Mouse (Mus musculus) kidney, embryonic 14.5 days (tissue): Measurements from ENCODE around the gene Osgep. TPM values are rescaled to one million over a fixed set of nuclear protein-coding genes. Genes with fewer than 3 reads are reported as not detected.
"Not testable (repeated sequence)": the region's sequence is repeated elsewhere in the genome, so short reads cannot be mapped to it uniquely, and the experiment has no call there.

Source experiments
- ATAC-seq: fragments of 200-750 bp; cut with Nextera tagmentation; 2 replicates; pipeline ENCODE4 v1.8.0; 2017; ENCODE audit warnings: moderate number of reproducible peaks, mild to moderate bottlenecking, moderate TSS enrichment, moderate library complexity; ENCODE audit not compliant: low FRiP score, low TSS enrichment
- H3K27ac ChIP-seq: fragments of 300-500 bp; sonication (generic); 2 replicates; pipeline ENCODE4 v1.5.1; 2014; ENCODE audit warnings: low read depth, mild to moderate bottlenecking, low read length, moderate library complexity, mixed read lengths
- H3K27me3 ChIP-seq: fragments of 300-500 bp; sonication (generic); 2 replicates; pipeline ENCODE4 v1.6.1; 2014; ENCODE audit warnings: mild to moderate bottlenecking, low read length; ENCODE audit not compliant: control insufficient read depth, insufficient read depth
- H3K36me3 ChIP-seq: fragments of 300-500 bp; sonication (generic); 2 replicates; pipeline ENCODE4 v1.6.1; 2014; ENCODE audit warnings: low read length, mixed read lengths; ENCODE audit not compliant: control insufficient read depth, insufficient read depth
- H3K4me1 ChIP-seq: fragments of 300-500 bp; sonication (generic); 2 replicates; pipeline ENCODE4 v1.6.1; 2014; ENCODE audit warnings: low read length, mixed read lengths; ENCODE audit not compliant: control insufficient read depth, insufficient read depth
- H3K4me2 ChIP-seq: fragments of 300-500 bp; sonication (generic); replicated peaks from 2 replicates; pipeline ENCODE4 v1.6.1; 2014; ENCODE audit warnings: low read depth, mild to moderate bottlenecking, low read length
- H3K4me3 ChIP-seq: fragments of 300-500 bp; sonication (generic); 2 replicates; pipeline ENCODE4 v1.5.1; 2014; ENCODE audit warnings: mild to moderate bottlenecking, low read length
- H3K9ac ChIP-seq: fragments of 300-500 bp; sonication (generic); 2 replicates; pipeline ENCODE4 v1.6.1; 2014; ENCODE audit warnings: low read depth, mild to moderate bottlenecking, low read length, moderate library complexity
- H3K9me3 ChIP-seq: fragments of 300-500 bp; sonication (generic); 2 replicates; pipeline ENCODE4 v1.6.1; 2016; ENCODE audit warnings: low read length; ENCODE audit not compliant: control insufficient read depth
- WGBS: fragments of 180-500 bp; shearing (Covaris S2); extraction: QIAGEN DNeasy Blood & Tissue Kit; methylation state at CpG from one replicate; pipeline ENCODE4 v1.1.7; 2014; 5-methylcytosine and 5-hydroxymethylcytosine counted together
- polyA plus RNA-seq: library from polyadenylated mRNA; unstranded; fragments of >200 nt; fragmentation: Nextera tagmentation; extraction: Ambion mirVana; gene quantifications from 2 replicates; pipeline ENCODE4 v1.2.1, GENCODE M21; 2014

Gene Osgep
- polyA plus RNA-seq, 1 experiment from 2014 or later: 168 TPM

GRCm38 (mm10) chr14:50957146-50957545, 32.5 kb upstream of the Osgep start:
- 52% methylated on average over 3 of the region's 3 CpGs for WGBS
- not testable (repeated sequence) for H3K27me3 ChIP-seq, H3K4me2 ChIP-seq, H3K4me1 ChIP-seq, H3K4me3 ChIP-seq, H3K27ac ChIP-seq, H3K9me3 ChIP-seq, ATAC-seq, H3K36me3 ChIP-seq, H3K9ac ChIP-seq

GRCm38 (mm10) chr14:50956724-50957123, 32.0 kb upstream of the Osgep start:
- 71% methylated on average over 6 of the region's 6 CpGs for WGBS
- H3K36me3 ChIP-seq, H3K27ac ChIP-seq, H3K9ac ChIP-seq, H3K9me3 ChIP-seq, H3K4me3 ChIP-seq, ATAC-seq, H3K27me3 ChIP-seq, H3K4me2 ChIP-seq, H3K4me1 ChIP-seq: not testable (repeated sequence)

- H3K9ac ChIP-seq, H3K9me3 ChIP-seq, H3K4me3 ChIP-seq, H3K27me3 ChIP-seq, H3K27ac ChIP-seq, H3K4me1 ChIP-seq: not testable (repeated sequence)
- Histone ChIP-seq H3K4me2 (peak within 1 kb of the TSS; percentile 31), H3K36me3 (peaks cover 10% of the 10 kb centered on the region)
- WGBS: 7% methylated on average over 19 of the region's 19 CpGs
- peak; percentile 84 for ATAC-seq
These were observed 31.3 kb upstream of the Osgep start, which contains the start of gene Pnp2 for GRCm38 (mm10) chr14:50955942-50956508. TSS of gene Pnp2 (plus strand) at chr14:50955992.

GRCm38 (mm10) chr14:50955487-50955886, 30.8 kb upstream of the Osgep start:
- Histone ChIP-seq H3K4me1 (no peaks in the 10 kb centered on the region), H3K36me3 (peaks cover 10% of the 10 kb centered on the region), H3K27me3 (no peaks in the 10 kb centered on the region), H3K4me3 (no peak overlapping the region), H3K27ac (no peak overlapping the region), H3K4me2 (no peak overlapping the region), H3K9me3 (no peaks in the 10 kb centered on the region), H3K9ac (no peak overlapping the region)
- 91% methylated on average over 10 of the region's 10 CpGs for WGBS
- no peak for ATAC-seq

GRCm38 (mm10) chr14:50945526-50945925, 20.8 kb upstream of the Osgep start:
- not testable (repeated sequence) for H3K4me1 ChIP-seq, H3K9me3 ChIP-seq, H3K27me3 ChIP-seq, H3K36me3 ChIP-seq, H3K27ac ChIP-seq, ATAC-seq
- Histone ChIP-seq H3K4me3 (peak overlapping the region; percentile 37), H3K4me2 (peak overlapping the region; percentile 63), H3K9ac (peak overlapping the region; percentile 53; the same call in 1 of the 2 replicates)
- WGBS: 25% methylated on average over 3 of the region's 3 CpGs

- not testable (repeated sequence) for H3K9me3 ChIP-seq, H3K27me3 ChIP-seq, ATAC-seq, H3K27ac ChIP-seq, H3K4me1 ChIP-seq, H3K36me3 ChIP-seq
- peak overlapping the region; percentile 37 for H3K4me3 ChIP-seq
- H3K9ac ChIP-seq: peak overlapping the region; percentile 53; the same call in 1 of the 2 replicates
- WGBS: 12% methylated on average over 6 of the region's 6 CpGs
- peak overlapping the region; percentile 63 for H3K4me2 ChIP-seq
These were observed 20.4 kb upstream of the Osgep start for GRCm38 (mm10) chr14:50945081-50945480.

- peak; percentile 96 for ATAC-seq
- peak overlapping the region; percentile 63 for H3K4me2 ChIP-seq
- peak overlapping the region; percentile 53; the same call in 1 of the 2 replicates for H3K9ac ChIP-seq
- WGBS: under 1% methylated on average over 15 of the region's 15 CpGs
- peak overlapping the region; percentile 37 for H3K4me3 ChIP-seq
- H3K27ac ChIP-seq: peak overlapping the region; percentile 83
- not testable (repeated sequence) for H3K9me3 ChIP-seq, H3K27me3 ChIP-seq, H3K4me1 ChIP-seq, H3K36me3 ChIP-seq
These were observed 20.0 kb upstream of the Osgep start for GRCm38 (mm10) chr14:50944668-50945033.

- no peaks in the 10 kb centered on the region for H3K27me3 ChIP-seq
- 17% methylated on average over 31 of the region's 31 CpGs for WGBS
- H3K27ac ChIP-seq: peak within 1 kb of the TSS; percentile 83
- no peaks in the 10 kb centered on the region for H3K9me3 ChIP-seq
- H3K4me1 ChIP-seq: 0 out of 2 replicates have a peak, but pooled peaks cover 4% of the 10 kb centered on the region
- H3K9ac ChIP-seq: peak within 1 kb of the TSS; percentile 53; the same call in 1 of the 2 replicates
- H3K36me3 ChIP-seq: no peaks in the 10 kb centered on the region; the same call in 1 of the 2 replicates
- ATAC-seq: peak; percentile 99
- peak within 1 kb of the TSS; percentile 37 for H3K4me3 ChIP-seq
- H3K4me2 ChIP-seq: peak within 1 kb of the TSS; percentile 63
These were observed 19.4 kb upstream of the Osgep start, which contains the start of gene Gm49342 for GRCm38 (mm10) chr14:50943932-50944667. TSS of gene Gm49342 (plus strand) at chr14:50944517.

- no peaks in the 10 kb centered on the region for H3K36me3 ChIP-seq
- 43% methylated on average over 2 of the region's 2 CpGs for WGBS
- H3K4me2 ChIP-seq: no peak overlapping the region
- no peak overlapping the region for H3K27ac ChIP-seq
- no peak overlapping the region for H3K9ac ChIP-seq
- H3K27me3 ChIP-seq: no peaks in the 10 kb centered on the region
- 0 out of 2 replicates have a peak, but pooled peaks cover 3% of the 10 kb centered on the region for H3K4me1 ChIP-seq
- H3K9me3 ChIP-seq: no peaks in the 10 kb centered on the region
- ATAC-seq: no peak
- no peak overlapping the region for H3K4me3 ChIP-seq
These were observed 14.2 kb upstream of the Osgep start for GRCm38 (mm10) chr14:50938940-50939339.
